Mouse (Mus musculus) liver, adult (tissue): Measurements from ENCODE around the gene Stub1.

ENCODE experiments used
- GATA4 ChIP-seq: IDR thresholded peaks from 2 replicates; pipeline ENCODE4 v1.6.1; 2014; ENCODE audit warnings: mild to moderate bottlenecking, low read length; ENCODE audit not compliant: insufficient replicate concordance

Stub1 gene

GRCm38 (mm10) chr17:25796211-25796771, 36.9 kb downstream of the Stub1 start:
- no peak for TF ChIP-seq GATA4

- no peak for TF ChIP-seq GATA4
Measured at GRCm38 (mm10) chr17:25795609-25796092, 37.6 kb downstream of the Stub1 start, which contains the start of gene AC134908.4. Gene AC134908.4, minus strand, starts transcription at chr17:25795659.

GRCm38 (mm10) chr17:25794998-25795397, 38.2 kb downstream of the Stub1 start:
- TF ChIP-seq GATA4 = no peak

GRCm38 (mm10) chr17:25794197-25794596, 39.0 kb downstream of the Stub1 start:
- no peak for TF ChIP-seq GATA4

GRCm38 (mm10) chr17:25792615-25793014, 40.6 kb downstream of the Stub1 start, which contains the start of gene Fam173a:
Gene Fam173a, minus strand, starts transcription at chr17:25792901.
- TF ChIP-seq GATA4 = no peak

GRCm38 (mm10) chr17:25791843-25792527, 41.2 kb downstream of the Stub1 start:
- no peak for TF ChIP-seq GATA4

- no peak for TF ChIP-seq GATA4
Measured at GRCm38 (mm10) chr17:25791320-25791842, 41.8 kb downstream of the Stub1 start.

- no peak for TF ChIP-seq GATA4
Measured at GRCm38 (mm10) chr17:25786781-25787504, 46.3 kb downstream of the Stub1 start.

- TF ChIP-seq GATA4 = no peak
Measured at GRCm38 (mm10) chr17:25786280-25786679, 46.9 kb downstream of the Stub1 start, which contains the start of gene Ccdc78. Gene Ccdc78, plus strand, starts transcription at chr17:25786580.

- no peak for TF ChIP-seq GATA4
Measured at GRCm38 (mm10) chr17:25785281-25785745, 47.9 kb downstream of the Stub1 start, which contains the start of gene Haghl. Gene Haghl, minus strand, starts transcription at chr17:25785673.

GRCm38 (mm10) chr17:25783861-25784574, 49.2 kb downstream of the Stub1 start:
- no peak for TF ChIP-seq GATA4

- no peak for TF ChIP-seq GATA4
Measured at GRCm38 (mm10) chr17:25783086-25783485, 50.1 kb downstream of the Stub1 start.

GRCm38 (mm10) chr17:25781339-25781738, 51.9 kb downstream of the Stub1 start:
- TF ChIP-seq GATA4 = no peak
